ENCODE assay signal across 18 mouse cellular contexts in genomic region chr13:38914771-38915170, GRCm38 (mm10).
"Had no signal": no experiment of that assay in that cellular context is flagged by ENCODE, and none has a peak within 500 bp of the region (broad histone marks: within the 10 kb centered on the region; RNA-seq: fewer than 3 reads in every experiment).

No protein-coding gene starts in this region.

- H3K9ac ChIP-seq: kidney, embryonic 15.5 days; limb, embryonic 13.5 days; liver, embryonic 12.5 days; liver, embryonic 15.5 days; midbrain, embryonic 12.5 days had no signal

- H3K9me3 ChIP-seq: kidney, embryonic 15.5 days; limb, embryonic 10.5 days; limb, embryonic 13.5 days; liver, embryonic 12.5 days; liver, embryonic 15.5 days; midbrain, embryonic 12.5 days had no signal

- ATAC-seq: liver, embryonic 12.5 days; lung, postnatal 0 days; midbrain, embryonic 16.5 days had no signal

- DNase-seq: kidney, adult 8-10 months; kidney, postnatal 14 days; kidney, postnatal 4 days; layer of hippocampus, adult 9-11 months; liver; lung, adult 2 months; thymus, adult 18-20 months; thymus, postnatal 36 days had no signal

- H3K4me3 ChIP-seq: kidney, embryonic 15.5 days; layer of hippocampus, adult 2 months; limb, embryonic 10.5 days; limb, embryonic 13.5 days; liver, embryonic 12.5 days; liver, embryonic 15.5 days; midbrain, embryonic 12.5 days had no signal

- H3K4me2 ChIP-seq: kidney, embryonic 15.5 days; limb, embryonic 13.5 days; liver, embryonic 12.5 days; liver, embryonic 15.5 days; midbrain, embryonic 12.5 days had no signal

- H3K27ac ChIP-seq: kidney, embryonic 15.5 days; layer of hippocampus, adult 2 months; limb, embryonic 10.5 days; limb, embryonic 13.5 days; liver, embryonic 12.5 days; liver, embryonic 15.5 days; macrophage; midbrain, embryonic 12.5 days had no signal

- H3K27me3 ChIP-seq: kidney, embryonic 15.5 days; limb, embryonic 13.5 days; liver, embryonic 12.5 days; liver, embryonic 15.5 days; midbrain, embryonic 12.5 days had no signal

- H3K4me1 ChIP-seq: kidney, embryonic 15.5 days; liver, embryonic 12.5 days; liver, embryonic 15.5 days; midbrain, embryonic 12.5 days had no signal

- H3K36me3 ChIP-seq: kidney, embryonic 15.5 days; limb, embryonic 10.5 days; limb, embryonic 13.5 days; liver, embryonic 12.5 days; liver, embryonic 15.5 days; midbrain, embryonic 12.5 days had no signal
